Mouse (Mus musculus) cortical plate, adult 2 months (tissue): ENCODE data around the gene Ramp1.

Experiments used
- CTCF ChIP-seq: fragments of 200-500 bp; IDR thresholded peaks from 2 replicates; pipeline ENCODE4 v1.5.1; 2011; ENCODE audit warnings: mild to moderate bottlenecking, control low read depth, low read length; ENCODE audit not compliant: insufficient read depth; ENCODE audit errors: extremely low read depth
- POLR2A ChIP-seq: fragments of 200-500 bp; IDR thresholded peaks from 2 replicates; pipeline ENCODE4 v1.6.1; 2011; ENCODE audit warnings: mild to moderate bottlenecking, low read length, control low read depth; ENCODE audit not compliant: insufficient read depth; ENCODE audit errors: extremely low read depth

DNA sequence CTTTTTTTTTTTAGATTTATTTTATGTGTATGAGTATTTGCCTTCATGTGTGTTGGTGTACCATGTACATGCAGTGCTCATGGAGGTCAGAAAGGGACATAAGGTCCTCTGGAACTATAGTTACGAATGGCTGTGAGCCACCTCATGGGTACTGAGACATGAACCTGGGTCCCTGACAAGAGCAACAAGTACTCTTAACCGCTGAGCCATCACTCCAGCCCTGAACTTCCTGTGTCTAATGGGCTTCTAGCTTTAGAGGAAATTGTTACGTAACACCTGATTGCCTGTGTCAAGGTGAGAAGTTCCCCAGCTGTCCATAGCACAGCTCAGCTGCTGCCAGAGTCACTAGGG lies 40.7 kb downstream of the Ramp1 start:
- no peak for TF ChIP-seq POLR2A
- TF ChIP-seq CTCF, result no peak
